9 mouse cellular contexts compared by ENCODE assay signal in the genomic region with DNA sequence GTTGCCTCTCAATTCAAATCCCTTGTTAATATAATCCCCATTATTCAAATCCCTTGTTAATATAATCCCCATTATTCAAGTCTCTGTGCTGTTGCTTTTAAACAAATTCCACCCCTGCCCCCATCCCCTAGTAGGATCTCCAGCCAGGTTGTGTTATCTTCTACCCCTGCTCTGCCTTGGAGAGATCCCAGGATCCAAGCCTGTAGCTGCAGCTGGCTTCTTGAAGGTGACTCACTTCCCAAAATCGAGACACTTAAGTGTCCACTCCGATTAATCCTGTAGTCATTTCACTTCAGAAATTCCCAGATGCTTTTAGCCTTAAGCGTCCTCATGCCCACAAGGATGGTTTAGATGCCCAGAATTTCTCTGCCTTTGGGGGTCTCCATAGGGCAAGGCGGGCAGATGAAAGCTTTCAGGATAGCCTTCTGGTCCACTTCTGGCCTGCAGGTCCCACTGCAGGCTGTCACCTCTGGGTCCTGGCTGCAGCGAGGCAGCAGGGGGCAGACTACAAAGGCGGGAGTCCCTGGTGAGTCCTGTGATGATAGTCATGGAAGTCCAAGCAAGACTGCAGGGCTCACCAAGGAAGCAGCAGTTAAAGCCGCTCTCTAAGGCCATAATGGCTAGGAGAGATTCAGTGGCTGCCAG. TPM values are rescaled to one million over a fixed set of nuclear protein-coding genes. Genes with fewer than 3 reads are reported as not detected.
DNase-seq lines count a peak whose midpoint lies in the region; ATAC-seq and TF ChIP-seq lines count a peak whose summit lies in the region.
"Had no signal": no experiment of that assay in that cellular context is flagged by ENCODE, and none has a peak within 500 bp of the region (broad histone marks: within the 10 kb centered on the region; RNA-seq: fewer than 3 reads in every experiment).

No protein-coding gene starts in this region.

- H3K27ac ChIP-seq in gastrocnemius, adult 2 months: no peak overlapping the region
- no peak overlapping the region for H3K27ac ChIP-seq in midbrain, embryonic 10.5 days (replicated peaks)
- H3K27ac ChIP-seq in midbrain, embryonic 13.5 days: no peak overlapping the region
- H3K27ac ChIP-seq in forebrain, embryonic 15.5 days (replicated peaks): no peak overlapping the region
- H3K27ac ChIP-seq: neural tube, embryonic 13.5 days had no signal

- intact Hi-C loops in gastrocnemius, adult 2 months (cut with DNase I): loop anchor here (10.0 kb wide), 2 partner anchors 197 to 307 kb away; no protein-coding TSS in a partner anchor

- no peak overlapping the region for H3K4me3 ChIP-seq in gastrocnemius, adult 2 months
- H3K4me3 ChIP-seq in midbrain, embryonic 10.5 days: no peak overlapping the region
- H3K4me3 ChIP-seq in midbrain, embryonic 13.5 days (replicated peaks): no peak overlapping the region
- H3K4me3 ChIP-seq in forebrain, embryonic 15.5 days: no peak overlapping the region
- H3K4me3 ChIP-seq: neural tube, embryonic 13.5 days had no signal

- H3K9ac ChIP-seq in midbrain, embryonic 13.5 days (replicated peaks): no peak overlapping the region
- no peak overlapping the region for H3K9ac ChIP-seq in forebrain, embryonic 15.5 days (replicated peaks)
- H3K9ac ChIP-seq: neural tube, embryonic 13.5 days had no signal

- peak; percentile 49 for DNase-seq in gastrocnemius, adult 2 months
- DNase-seq in gastrocnemius, adult 8-10 months (ENCODE audit: low spot score in 2 of 2): no peak
- peak; percentile 43 for DNase-seq in midbrain, embryonic 10.5 days (ENCODE audit: low spot score)
- peak; percentile 49 for DNase-seq in embryo, embryonic 9.5 days (ENCODE audit: extremely low spot score)
- peak; percentile 58 for DNase-seq in thymus, postnatal 0 days (ENCODE audit: low spot score)

- 0 out of 2 replicates have a peak, but pooled peaks cover 5% of the 10 kb centered on the region for H3K27me3 ChIP-seq in midbrain, embryonic 10.5 days (ENCODE audit: low read depth, poor library complexity, severe bottlenecking)
- H3K27me3 ChIP-seq in midbrain, embryonic 13.5 days: no peaks in the 10 kb centered on the region
- H3K27me3 ChIP-seq in forebrain, embryonic 15.5 days: no peaks in the 10 kb centered on the region
- H3K27me3 ChIP-seq: neural tube, embryonic 13.5 days had no signal

- no peak overlapping the region for H3K4me2 ChIP-seq in midbrain, embryonic 13.5 days (replicated peaks)
- H3K4me2 ChIP-seq in forebrain, embryonic 15.5 days (replicated peaks): no peak overlapping the region
- H3K4me2 ChIP-seq: neural tube, embryonic 13.5 days had no signal

- no peak for ATAC-seq in midbrain, embryonic 13.5 days
- no peak for ATAC-seq in frontal cortex, adult (ENCODE audit: low TSS enrichment)
- ATAC-seq in forebrain, embryonic 15.5 days (replicated peaks): no peak

- H3K9me3 ChIP-seq in midbrain, embryonic 10.5 days (replicated peaks): no peaks in the 10 kb centered on the region
- H3K9me3 ChIP-seq in midbrain, embryonic 13.5 days: no peaks in the 10 kb centered on the region
- H3K9me3 ChIP-seq in forebrain, embryonic 15.5 days: no peaks in the 10 kb centered on the region
- H3K9me3 ChIP-seq: neural tube, embryonic 13.5 days had no signal

- H3K36me3 ChIP-seq in midbrain, embryonic 10.5 days: no peaks in the 10 kb centered on the region
- H3K36me3 ChIP-seq in midbrain, embryonic 13.5 days: no peaks in the 10 kb centered on the region
- no peaks in the 10 kb centered on the region for H3K36me3 ChIP-seq in forebrain, embryonic 15.5 days
- H3K36me3 ChIP-seq: neural tube, embryonic 13.5 days had no signal

- peaks cover 43% of the 10 kb centered on the region for H3K4me1 ChIP-seq in midbrain, embryonic 10.5 days
- H3K4me1 ChIP-seq in midbrain, embryonic 13.5 days (replicated peaks): peaks cover 27% of the 10 kb centered on the region
- H3K4me1 ChIP-seq in forebrain, embryonic 15.5 days: peaks cover 19% of the 10 kb centered on the region

- peak; percentile 61 for TF ChIP-seq CTCF in gastrocnemius, adult 2 months (IDR thresholded peaks at IDR 0.05)

- 57% methylated on average over 7 of the region's 7 CpGs for WGBS in midbrain, embryonic 10.5 days
- WGBS in midbrain, embryonic 13.5 days: 55% methylated on average over 7 of the region's 7 CpGs
- 49% methylated on average over 7 of the region's 7 CpGs for WGBS in forebrain, embryonic 15.5 days

RNA-seq across cellular contexts. Expression of a gene that starts 1.8 kb away (rescaled TPM):
- 1 to 10 TPM; 2.2 to 4.0 TPM for total RNA-seq in gastrocnemius, adult 2 months (2021)
- 1 to 10 TPM; 1.4 to 4.5 (median 3.2) TPM for total RNA-seq in gastrocnemius, adult 8-10 months (2022)
- 0.98 and 1.0 TPM in 2 replicates for polyA plus RNA-seq in midbrain, embryonic 10.5 days (2016; fragmentation: Nextera tagmentation; extraction: Ambion mirVana)
- polyA plus RNA-seq in midbrain, embryonic 13.5 days (2015; fragmentation: Nextera tagmentation; extraction: Ambion mirVana): 0.52 and 1.1 TPM in 2 replicates
- polyA plus RNA-seq in thymus, postnatal 0 days (2015; fragmentation: Nextera tagmentation; extraction: Ambion mirVana): 40.7 and 45.5 TPM in 2 replicates
- polyA plus RNA-seq in forebrain, embryonic 15.5 days (2015; fragmentation: Nextera tagmentation; extraction: Ambion mirVana): 0.39 and 0.54 TPM in 2 replicates

Comparison
In these comparisons a context has a peak if more than half of its experiments do, and no peak if none do; other contexts are left out.
1. DNase-seq: peak in gastrocnemius, adult 2 months (single experiment), midbrain, embryonic 10.5 days (single experiment), embryo, embryonic 9.5 days (single experiment) and thymus, postnatal 0 days (single experiment); none in gastrocnemius, adult 8-10 months (0 of 2).
2. RNA of a gene that starts 1.8 kb away (polyA plus RNA-seq): 40.7 to 45.5 TPM in thymus, postnatal 0 days; 0.52 to 1.1 TPM in midbrain, embryonic 13.5 days, 0.98 to 1.0 TPM in midbrain, embryonic 10.5 days and 0.39 to 0.54 TPM in forebrain, embryonic 15.5 days; every median in the first group is over 10 times any median in the second.